Mouse (Mus musculus) gonadal fat pad, adult 2 months (tissue): Measurements from ENCODE around the gene Zfr. TPM values are rescaled to one million over a fixed set of nuclear protein-coding genes. Genes with fewer than 3 reads are reported as not detected.
"Not testable (repeated sequence)": the region's sequence is repeated elsewhere in the genome, so short reads cannot be mapped to it uniquely, and the experiment has no call there.

Experiments used
- DNase-seq: peaks from one replicate; pipeline ENCODE4 v3.0.0-alpha.2; 2012; ENCODE audit warnings: low read depth
- polyA plus RNA-seq: library from polyadenylated mRNA; depleted of rRNA; stranded (reverse); fragments of >200 nt; gene quantifications from 2 replicates; pipeline ENCODE4 v1.2.3, GENCODE M21; 2012

The Zfr gene
- polyA plus RNA-seq, 1 experiment: 124 TPM

- DNase-seq: no peak
These were observed 11.2 kb upstream of the Zfr start for GRCm38 (mm10) chr15:12106430-12106829.

- no peak for DNase-seq
These were observed 9.4 kb upstream of the Zfr start for GRCm38 (mm10) chr15:12108200-12108599.

GRCm38 (mm10) chr15:12108922-12109321 is 8.7 kb upstream of the Zfr start:
- not testable (repeated sequence) for DNase-seq

GRCm38 (mm10) chr15:12111232-12111631 is 6.4 kb upstream of the Zfr start:
- no peak for DNase-seq

GRCm38 (mm10) chr15:12113411-12113810 is 4.2 kb upstream of the Zfr start:
- DNase-seq: no peak

GRCm38 (mm10) chr15:12114546-12114945 is 3.1 kb upstream of the Zfr start:
- DNase-seq: no peak

GRCm38 (mm10) chr15:12115722-12116230 is 1.9 kb upstream of the Zfr start:
- no peak for DNase-seq

- no peak for DNase-seq
These were observed 431 bp downstream of the Zfr start for GRCm38 (mm10) chr15:12118093-12118431.

- DNase-seq: no peak
These were observed 949 bp downstream of the Zfr start for GRCm38 (mm10) chr15:12118432-12119128.

GRCm38 (mm10) chr15:12119129-12119466 is 1.5 kb downstream of the Zfr start:
- no peak for DNase-seq

GRCm38 (mm10) chr15:12124913-12125312 is 7.3 kb downstream of the Zfr start:
- no peak for DNase-seq

GRCm38 (mm10) chr15:12130871-12131270 is 13.2 kb downstream of the Zfr start:
- not testable (repeated sequence) for DNase-seq

- no peak for DNase-seq
These were observed 16.9 kb downstream of the Zfr start for GRCm38 (mm10) chr15:12134546-12134945.

- no peak for DNase-seq
These were observed 17.7 kb downstream of the Zfr start for GRCm38 (mm10) chr15:12135368-12135767.

GRCm38 (mm10) chr15:12136371-12136770 is 18.7 kb downstream of the Zfr start:
- no peak for DNase-seq

- no peak for DNase-seq
These were observed 23.5 kb downstream of the Zfr start for GRCm38 (mm10) chr15:12140985-12141729.

GRCm38 (mm10) chr15:12147423-12147822 is 29.8 kb downstream of the Zfr start:
- no peak for DNase-seq

GRCm38 (mm10) chr15:12149501-12149900 is 31.9 kb downstream of the Zfr start:
- DNase-seq: no peak

GRCm38 (mm10) chr15:12153747-12154146 is 36.1 kb downstream of the Zfr start:
- no peak for DNase-seq

- no peak for DNase-seq
These were observed 60.5 kb downstream of the Zfr start for GRCm38 (mm10) chr15:12178126-12178525.

- DNase-seq: not testable (repeated sequence)
These were observed 63.7 kb downstream of the Zfr start for GRCm38 (mm10) chr15:12181181-12181805.

GRCm38 (mm10) chr15:12193880-12194816 is 76.5 kb downstream of the Zfr start:
- peak; percentile 60 for DNase-seq
